Mouse (Mus musculus) cortical plate, adult 2 months (tissue): ENCODE results near the gene M1ap. TPM values are rescaled to one million over a fixed set of nuclear protein-coding genes. Genes with fewer than 3 reads are reported as not detected.

Experiments used
- H3K27ac ChIP-seq: fragments of 200-500 bp; 2 replicates; pipeline ENCODE4 v1.5.1; 2012; ENCODE audit warnings: low read length, control low read depth, inconsistent platforms; ENCODE audit not compliant: insufficient read depth
- H3K4me1 ChIP-seq: fragments of 200-500 bp; 2 replicates; pipeline ENCODE4 v1.6.1; 2011; ENCODE audit warnings: low read length; ENCODE audit not compliant: control insufficient read depth, insufficient read depth
- H3K4me3 ChIP-seq: fragments of 200-500 bp; 2 replicates; pipeline ENCODE4 v1.5.1; 2011; ENCODE audit warnings: mild to moderate bottlenecking, low read length, control low read depth; ENCODE audit not compliant: insufficient read depth
- CTCF ChIP-seq: fragments of 200-500 bp; IDR thresholded peaks from 2 replicates; pipeline ENCODE4 v1.5.1; 2011; ENCODE audit warnings: mild to moderate bottlenecking, control low read depth, low read length; ENCODE audit not compliant: insufficient read depth; ENCODE audit errors: extremely low read depth
- POLR2A ChIP-seq: fragments of 200-500 bp; IDR thresholded peaks from 2 replicates; pipeline ENCODE4 v1.6.1; 2011; ENCODE audit warnings: mild to moderate bottlenecking, low read length, control low read depth; ENCODE audit not compliant: insufficient read depth; ENCODE audit errors: extremely low read depth
- polyA plus RNA-seq: library from polyadenylated mRNA; depleted of rRNA; stranded (reverse); fragments of >200 nt; gene quantifications from 2 replicates; pipeline ENCODE4 v1.2.3, GENCODE M21; 2012

Gene M1ap
- polyA plus RNA-seq, 1 experiment: 0.17 TPM

DNA sequence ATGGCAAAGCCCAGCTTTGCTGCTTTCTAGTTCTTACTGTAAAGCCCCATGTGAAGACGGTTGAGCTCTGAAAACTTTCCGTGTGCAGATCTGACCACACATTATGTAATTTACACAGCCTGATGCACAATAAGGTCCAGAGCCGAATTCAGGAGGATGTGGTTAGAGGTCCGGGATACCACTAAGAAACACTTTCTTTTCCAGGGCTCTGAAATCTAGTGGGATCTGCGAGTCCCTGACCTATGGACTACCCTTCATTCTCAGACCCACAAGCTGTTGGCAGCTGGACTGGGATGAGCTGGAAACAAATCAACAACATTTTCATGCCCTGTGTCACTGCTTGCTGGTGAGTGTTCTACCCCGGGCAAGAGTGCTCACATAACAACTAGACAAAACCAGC, 59.4 kb downstream of the M1ap start:
- no peak overlapping the region for H3K4me3 ChIP-seq
- TF ChIP-seq CTCF: no peak
- no peak for TF ChIP-seq POLR2A
- no peak overlapping the region for H3K27ac ChIP-seq
- H3K4me1 ChIP-seq: no peaks in the 10 kb centered on the region

DNA sequence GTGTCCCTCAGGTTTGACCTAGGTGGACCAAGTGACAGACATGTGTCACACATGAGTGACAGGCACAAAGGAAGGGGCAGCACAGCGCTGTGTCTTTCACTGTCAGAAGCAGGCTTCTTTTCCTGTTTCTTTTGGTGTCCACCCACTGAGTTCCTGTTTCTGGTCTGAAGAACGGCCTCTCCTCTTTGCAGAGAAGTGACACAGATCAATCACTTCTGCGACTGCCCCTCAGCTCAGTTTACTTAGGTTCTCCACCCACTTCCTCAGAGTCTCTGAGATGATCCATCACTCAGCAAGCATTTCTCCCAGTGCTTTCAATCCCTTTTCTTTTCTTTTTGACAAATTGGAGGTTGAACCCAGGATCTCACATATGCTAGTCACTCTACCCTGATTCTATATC, 62.0 kb downstream of the M1ap start:
- Histone ChIP-seq H3K27ac (no peak overlapping the region), H3K4me1 (no peaks in the 10 kb centered on the region)

GRCm38 (mm10) chr6:83010010-83010409, 63.3 kb downstream of the M1ap start:
- Histone ChIP-seq H3K27ac (no peak overlapping the region), H3K4me3 (no peak overlapping the region), H3K4me1 (no peaks in the 10 kb centered on the region)
- TF ChIP-seq POLR2A (no peak), CTCF (no peak)

More for the DNA sequence above, 62.0 kb downstream of the M1ap start:
- TF ChIP-seq POLR2A (no peak), CTCF (no peak)
- no peak overlapping the region for H3K4me3 ChIP-seq

- no peak for TF ChIP-seq POLR2A
- TF ChIP-seq CTCF: no peak
- no peak overlapping the region for H3K27ac ChIP-seq
- H3K4me1 ChIP-seq: no peaks in the 10 kb centered on the region
- no peak overlapping the region for H3K4me3 ChIP-seq
These were observed 64.6 kb downstream of the M1ap start for GRCm38 (mm10) chr6:83011255-83011654.

DNA sequence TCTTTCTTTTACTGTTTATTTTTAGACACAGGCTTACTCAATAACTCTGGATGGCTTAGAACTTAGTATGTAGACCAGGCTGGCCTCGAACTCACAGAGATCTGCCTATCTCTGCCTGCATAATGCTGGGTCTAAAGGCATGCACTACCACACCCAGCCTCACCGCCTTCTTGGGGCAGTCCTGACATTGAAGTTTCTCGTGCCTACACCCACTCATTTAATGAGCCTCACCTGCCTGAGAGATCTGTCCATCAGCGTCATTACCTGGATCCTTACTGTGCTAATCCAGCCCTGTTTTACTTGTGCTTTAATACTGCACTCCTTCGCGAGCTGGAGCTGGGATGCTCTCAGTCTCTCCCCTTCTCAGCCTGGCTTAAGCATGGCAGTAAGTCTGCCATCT, 65.1 kb downstream of the M1ap start:
- TF ChIP-seq CTCF (no peak), POLR2A (no peak)
- H3K4me3 ChIP-seq: no peak overlapping the region
- no peaks in the 10 kb centered on the region for H3K4me1 ChIP-seq
- H3K27ac ChIP-seq: no peak overlapping the region

DNA sequence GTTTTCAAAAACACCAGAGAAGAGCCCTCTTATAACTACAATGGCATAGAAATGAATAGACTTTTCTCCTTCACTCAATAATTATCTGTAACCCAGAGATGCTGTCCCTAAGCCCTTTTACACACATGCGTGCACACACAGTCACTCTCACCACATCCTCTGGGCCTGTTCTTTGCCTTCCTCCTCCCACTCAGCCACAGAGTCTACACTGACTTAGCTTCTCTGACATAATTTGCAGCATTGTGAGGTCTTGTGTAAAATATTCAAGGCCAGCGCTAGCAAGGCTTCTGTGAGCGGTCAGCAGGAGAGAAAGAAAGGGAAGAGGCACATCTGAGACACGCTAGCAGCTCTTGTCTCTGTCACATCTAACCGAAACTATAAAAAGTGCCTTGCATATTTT, 66.7 kb downstream of the M1ap start:
- TF ChIP-seq CTCF: no peak
- no peak for TF ChIP-seq POLR2A
- Histone ChIP-seq H3K27ac (no peak overlapping the region), H3K4me3 (no peak overlapping the region), H3K4me1 (no peaks in the 10 kb centered on the region)

DNA sequence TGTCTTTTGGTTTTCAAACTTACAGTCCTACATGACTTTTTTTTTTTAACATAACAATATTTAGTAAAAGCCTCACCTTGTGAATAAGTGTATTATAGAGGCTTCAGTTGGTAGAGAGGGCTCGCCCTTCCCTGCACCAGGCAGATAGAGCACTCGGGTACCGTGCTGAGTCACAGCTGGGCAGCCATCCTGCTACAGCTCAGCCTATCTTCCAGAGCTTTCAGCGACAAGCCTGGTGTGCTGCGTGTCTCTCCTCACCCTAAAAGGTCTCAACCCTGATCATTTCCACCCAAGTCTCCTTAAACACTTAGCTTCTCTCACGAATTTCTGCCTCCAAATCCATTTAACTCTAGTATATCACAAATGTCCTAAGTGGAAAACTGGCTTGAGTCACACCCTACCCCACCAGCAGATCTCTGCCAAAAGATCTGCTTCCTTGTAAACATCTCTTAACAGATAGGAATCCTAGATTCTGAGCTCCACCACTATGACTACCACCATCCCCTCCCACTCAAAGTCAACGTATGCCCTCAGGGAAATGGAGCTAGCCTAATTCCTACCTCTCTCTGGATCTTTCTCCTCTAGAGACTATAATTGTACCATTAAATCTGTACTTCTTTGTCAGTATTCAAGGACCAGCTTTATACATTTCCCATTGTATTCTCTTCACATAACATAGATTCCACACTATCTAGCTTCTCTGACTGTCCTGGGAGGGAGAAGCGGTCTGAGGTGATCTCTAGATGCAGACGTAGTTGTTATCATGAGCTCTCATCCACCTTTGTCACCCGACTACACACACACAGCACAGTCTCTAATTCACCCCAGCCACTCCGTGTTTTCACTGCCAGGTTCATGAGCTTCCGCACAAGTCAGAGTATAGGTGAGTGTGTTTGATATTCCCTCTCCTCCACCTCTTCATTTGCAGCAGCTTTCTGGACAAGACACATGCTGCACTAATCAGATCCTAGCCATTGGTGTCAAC, 68.1 kb downstream of the M1ap start:
- TF ChIP-seq CTCF: no peak
- no peak for TF ChIP-seq POLR2A
- Histone ChIP-seq H3K27ac (no peak overlapping the region), H3K4me3 (no peak overlapping the region)

GRCm38 (mm10) chr6:83015749-83016148, 69.0 kb downstream of the M1ap start:
- Histone ChIP-seq H3K4me1 (no peaks in the 10 kb centered on the region), H3K27ac (no peak overlapping the region)
- TF ChIP-seq POLR2A (no peak), CTCF (no peak)

More for the DNA sequence above, 68.1 kb downstream of the M1ap start:
- no peaks in the 10 kb centered on the region for H3K4me1 ChIP-seq

GRCm38 (mm10) chr6:83017190-83017589, 70.5 kb downstream of the M1ap start:
- no peak for TF ChIP-seq POLR2A
- no peak for TF ChIP-seq CTCF
- Histone ChIP-seq H3K27ac (no peak overlapping the region), H3K4me1 (no peaks in the 10 kb centered on the region), H3K4me3 (no peak overlapping the region)

More at GRCm38 (mm10) chr6:83015749-83016148, 69.0 kb downstream of the M1ap start:
- H3K4me3 ChIP-seq: no peak overlapping the region

DNA sequence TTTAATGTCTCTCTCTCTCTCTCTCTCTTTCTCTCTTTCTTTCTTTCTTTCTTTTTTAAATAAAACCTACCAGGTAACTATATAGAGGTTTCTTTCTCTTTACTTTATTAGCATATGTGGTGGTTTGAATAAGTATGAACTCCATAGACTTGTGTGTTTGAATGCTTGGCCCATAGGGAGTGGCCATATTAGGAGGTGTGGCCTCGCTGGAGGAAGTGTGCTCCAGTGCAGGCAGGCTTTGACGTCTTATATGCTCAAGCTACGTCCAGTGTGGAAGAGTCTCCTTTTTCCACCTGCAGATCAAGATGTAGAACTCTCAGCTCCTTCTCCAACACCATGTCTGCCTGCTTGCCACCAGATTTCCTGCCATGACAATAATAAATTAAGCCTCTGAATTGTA, 72.3 kb downstream of the M1ap start:
- H3K4me3 ChIP-seq: no peak overlapping the region
- TF ChIP-seq CTCF (no peak), POLR2A (no peak)
- no peak overlapping the region for H3K27ac ChIP-seq
- H3K4me1 ChIP-seq: no peaks in the 10 kb centered on the region
